Mouse (Mus musculus) brown adipose tissue, adult 24 weeks (tissue): ENCODE results near the gene Ctnna2. TPM values are rescaled to one million over a fixed set of nuclear protein-coding genes. Genes with fewer than 3 reads are reported as not detected.

Source experiments
- H3K27ac ChIP-seq: fragments of 200-500 bp; replicated peaks from 2 replicates; pipeline ENCODE4 v1.5.1; 2012; ENCODE audit warnings: low read depth, mild to moderate bottlenecking, low read length
- H3K4me1 ChIP-seq: fragments of 200-500 bp; 2 replicates; pipeline ENCODE4 v1.6.1; 2012; ENCODE audit warnings: low read length, mixed read lengths; ENCODE audit not compliant: control insufficient read depth, insufficient read depth, insufficient read length
- H3K4me3 ChIP-seq: fragments of 200-500 bp; 2 replicates; pipeline ENCODE4 v1.5.1; 2012; ENCODE audit warnings: low read depth, mild to moderate bottlenecking, low read length, moderate library complexity; ENCODE audit not compliant: insufficient read depth
- polyA plus RNA-seq: library from polyadenylated mRNA; stranded (reverse); fragments of >200 nt; gene quantifications from 2 replicates; pipeline ENCODE4 v1.2.4, GENCODE M21; 2012; ENCODE audit not compliant: missing spikeins, insufficient read depth, insufficient read length

Gene Ctnna2
- polyA plus RNA-seq, 1 experiment, result not detected

- Histone ChIP-seq H3K27ac (no peak overlapping the region), H3K4me1 (no peaks in the 10 kb centered on the region), H3K4me3 (no peak overlapping the region)
Observed at GRCm38 (mm10) chr6:77742988-77743387, 236.5 kb downstream of the Ctnna2 start.

- Histone ChIP-seq H3K27ac (no peak overlapping the region), H3K4me3 (no peak overlapping the region), H3K4me1 (no peaks in the 10 kb centered on the region)
Observed at GRCm38 (mm10) chr6:77738640-77739039, 240.9 kb downstream of the Ctnna2 start.

- Histone ChIP-seq H3K27ac (no peak overlapping the region), H3K4me1 (no peaks in the 10 kb centered on the region), H3K4me3 (no peak overlapping the region)
Observed at GRCm38 (mm10) chr6:77724952-77725299, 254.6 kb downstream of the Ctnna2 start.

GRCm38 (mm10) chr6:77724042-77724951 lies 255.2 kb downstream of the Ctnna2 start:
- Histone ChIP-seq H3K4me1 (no peaks in the 10 kb centered on the region), H3K27ac (no peak overlapping the region), H3K4me3 (no peak overlapping the region)

- no peak overlapping the region for H3K27ac ChIP-seq
Observed at GRCm38 (mm10) chr6:77694093-77694492, 285.4 kb downstream of the Ctnna2 start.

GRCm38 (mm10) chr6:77687173-77687572 lies 292.3 kb downstream of the Ctnna2 start:
- no peak overlapping the region for H3K27ac ChIP-seq
- no peaks in the 10 kb centered on the region for H3K4me1 ChIP-seq
- no peak overlapping the region for H3K4me3 ChIP-seq

More at GRCm38 (mm10) chr6:77694093-77694492, 285.4 kb downstream of the Ctnna2 start:
- no peak overlapping the region for H3K4me3 ChIP-seq
- no peaks in the 10 kb centered on the region for H3K4me1 ChIP-seq

GRCm38 (mm10) chr6:77650127-77650526 lies 329.4 kb downstream of the Ctnna2 start:
- Histone ChIP-seq H3K4me1 (no peaks in the 10 kb centered on the region), H3K4me3 (no peak overlapping the region), H3K27ac (no peak overlapping the region)

GRCm38 (mm10) chr6:77644591-77644990 lies 334.9 kb downstream of the Ctnna2 start:
- Histone ChIP-seq H3K4me3 (no peak overlapping the region), H3K27ac (no peak overlapping the region), H3K4me1 (no peaks in the 10 kb centered on the region)

GRCm38 (mm10) chr6:77638784-77639183 lies 340.7 kb downstream of the Ctnna2 start:
- H3K4me1 ChIP-seq, result no peaks in the 10 kb centered on the region
- H3K27ac ChIP-seq, result no peak overlapping the region
- H3K4me3 ChIP-seq, result no peak overlapping the region

GRCm38 (mm10) chr6:77633997-77634396 lies 345.5 kb downstream of the Ctnna2 start:
- H3K4me1 ChIP-seq, result no peaks in the 10 kb centered on the region
- H3K27ac ChIP-seq, result no peak overlapping the region
- no peak overlapping the region for H3K4me3 ChIP-seq

GRCm38 (mm10) chr6:77628573-77629192 lies 350.8 kb downstream of the Ctnna2 start:
- Histone ChIP-seq H3K4me3 (no peak overlapping the region), H3K27ac (no peak overlapping the region), H3K4me1 (no peaks in the 10 kb centered on the region)

- no peak overlapping the region for H3K4me3 ChIP-seq
- no peak overlapping the region for H3K27ac ChIP-seq
- no peaks in the 10 kb centered on the region for H3K4me1 ChIP-seq
Observed at GRCm38 (mm10) chr6:77604642-77605392, 374.7 kb downstream of the Ctnna2 start.

GRCm38 (mm10) chr6:77603914-77604313 lies 375.6 kb downstream of the Ctnna2 start:
- Histone ChIP-seq H3K4me3 (no peak overlapping the region), H3K27ac (no peak overlapping the region), H3K4me1 (no peaks in the 10 kb centered on the region)

- no peak overlapping the region for H3K27ac ChIP-seq
- H3K4me1 ChIP-seq, result no peaks in the 10 kb centered on the region
- H3K4me3 ChIP-seq, result no peak overlapping the region
Observed at GRCm38 (mm10) chr6:77599244-77599643, 380.3 kb downstream of the Ctnna2 start.

- Histone ChIP-seq H3K4me1 (no peaks in the 10 kb centered on the region), H3K4me3 (no peak overlapping the region), H3K27ac (no peak overlapping the region)
Observed at GRCm38 (mm10) chr6:77582568-77582967, 396.9 kb downstream of the Ctnna2 start.
